Mouse (Mus musculus) kidney, embryonic 14.5 days (tissue): ENCODE measurements around the gene Ctcf. TPM values are rescaled to one million over a fixed set of nuclear protein-coding genes. Genes with fewer than 3 reads are reported as not detected.
A peak's percentile ranks its signal among the peaks of the same experiment; 100 is the strongest.

Experiments
- ATAC-seq: fragments of 200-750 bp; cut with Nextera tagmentation; 2 replicates; pipeline ENCODE4 v1.8.0; 2017; ENCODE audit warnings: moderate number of reproducible peaks, mild to moderate bottlenecking, moderate TSS enrichment, moderate library complexity; ENCODE audit not compliant: low FRiP score, low TSS enrichment
- H3K27ac ChIP-seq: fragments of 300-500 bp; sonication (generic); 2 replicates; pipeline ENCODE4 v1.5.1; 2014; ENCODE audit warnings: low read depth, mild to moderate bottlenecking, low read length, moderate library complexity, mixed read lengths
- H3K27me3 ChIP-seq: fragments of 300-500 bp; sonication (generic); 2 replicates; pipeline ENCODE4 v1.6.1; 2014; ENCODE audit warnings: mild to moderate bottlenecking, low read length; ENCODE audit not compliant: control insufficient read depth, insufficient read depth
- H3K36me3 ChIP-seq: fragments of 300-500 bp; sonication (generic); 2 replicates; pipeline ENCODE4 v1.6.1; 2014; ENCODE audit warnings: low read length, mixed read lengths; ENCODE audit not compliant: control insufficient read depth, insufficient read depth
- H3K4me1 ChIP-seq: fragments of 300-500 bp; sonication (generic); 2 replicates; pipeline ENCODE4 v1.6.1; 2014; ENCODE audit warnings: low read length, mixed read lengths; ENCODE audit not compliant: control insufficient read depth, insufficient read depth
- H3K4me2 ChIP-seq: fragments of 300-500 bp; sonication (generic); replicated peaks from 2 replicates; pipeline ENCODE4 v1.6.1; 2014; ENCODE audit warnings: low read depth, mild to moderate bottlenecking, low read length
- H3K4me3 ChIP-seq: fragments of 300-500 bp; sonication (generic); 2 replicates; pipeline ENCODE4 v1.5.1; 2014; ENCODE audit warnings: mild to moderate bottlenecking, low read length
- H3K9ac ChIP-seq: fragments of 300-500 bp; sonication (generic); 2 replicates; pipeline ENCODE4 v1.6.1; 2014; ENCODE audit warnings: low read depth, mild to moderate bottlenecking, low read length, moderate library complexity
- H3K9me3 ChIP-seq: fragments of 300-500 bp; sonication (generic); 2 replicates; pipeline ENCODE4 v1.6.1; 2016; ENCODE audit warnings: low read length; ENCODE audit not compliant: control insufficient read depth
- WGBS: fragments of 180-500 bp; shearing (Covaris S2); extraction: QIAGEN DNeasy Blood & Tissue Kit; methylation state at CpG from one replicate; pipeline ENCODE4 v1.1.7; 2014; 5-methylcytosine and 5-hydroxymethylcytosine counted together
- polyA plus RNA-seq: library from polyadenylated mRNA; unstranded; fragments of >200 nt; fragmentation: Nextera tagmentation; extraction: Ambion mirVana; gene quantifications from 2 replicates; pipeline ENCODE4 v1.2.1, GENCODE M21; 2014

Ctcf gene
- polyA plus RNA-seq, 1 experiment from 2014 or later: 139 TPM

DNA sequence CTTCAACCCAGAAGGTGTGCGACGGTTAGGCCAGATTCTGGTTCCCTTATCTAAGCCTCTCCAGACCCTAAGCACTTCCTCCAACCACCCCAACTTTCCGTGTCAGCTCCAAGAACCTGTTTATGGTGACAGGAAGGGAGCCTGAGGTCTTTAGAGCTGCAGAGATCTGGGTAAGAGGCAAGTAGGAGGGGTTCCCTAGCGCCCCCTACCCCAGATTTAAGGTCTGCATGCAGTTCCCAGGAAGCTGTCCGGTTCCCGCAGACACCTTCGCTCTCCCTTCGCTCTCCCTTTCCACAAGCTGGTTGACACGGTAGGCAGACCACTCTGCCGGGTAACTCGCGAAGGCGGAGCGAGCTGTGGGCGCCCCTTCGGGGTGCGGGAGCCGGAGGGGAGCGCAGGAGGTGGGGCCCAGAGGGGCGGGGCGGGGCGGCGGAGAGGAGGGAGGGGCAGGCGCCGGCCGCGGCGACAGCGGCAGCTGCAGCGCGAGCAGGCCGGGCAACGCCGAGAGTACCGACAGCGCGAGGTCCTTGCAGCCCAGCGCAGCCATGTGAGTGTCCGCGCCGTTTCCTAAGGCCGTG lies 31.5 kb upstream of the Ctcf start, which contains the start of gene Ripor1:
Ripor1 (plus strand) TSS at position 452 of the 578 bp plus-strand sequence.
- Histone ChIP-seq H3K27ac (peak within 1 kb of the TSS; percentile 88), H3K9me3 (no peaks in the 10 kb centered on the region), H3K4me1 (peaks cover 18% of the 10 kb centered on the region), H3K4me2 (peak within 1 kb of the TSS; percentile 58), H3K4me3 (peak within 1 kb of the TSS; percentile 73), H3K27me3 (no peaks in the 10 kb centered on the region), H3K9ac (peak within 1 kb of the TSS; percentile 86), H3K36me3 (no peaks in the 10 kb centered on the region)
- ATAC-seq: peak; percentile 76
- under 1% methylated on average over 38 of the region's 42 CpGs for WGBS

DNA sequence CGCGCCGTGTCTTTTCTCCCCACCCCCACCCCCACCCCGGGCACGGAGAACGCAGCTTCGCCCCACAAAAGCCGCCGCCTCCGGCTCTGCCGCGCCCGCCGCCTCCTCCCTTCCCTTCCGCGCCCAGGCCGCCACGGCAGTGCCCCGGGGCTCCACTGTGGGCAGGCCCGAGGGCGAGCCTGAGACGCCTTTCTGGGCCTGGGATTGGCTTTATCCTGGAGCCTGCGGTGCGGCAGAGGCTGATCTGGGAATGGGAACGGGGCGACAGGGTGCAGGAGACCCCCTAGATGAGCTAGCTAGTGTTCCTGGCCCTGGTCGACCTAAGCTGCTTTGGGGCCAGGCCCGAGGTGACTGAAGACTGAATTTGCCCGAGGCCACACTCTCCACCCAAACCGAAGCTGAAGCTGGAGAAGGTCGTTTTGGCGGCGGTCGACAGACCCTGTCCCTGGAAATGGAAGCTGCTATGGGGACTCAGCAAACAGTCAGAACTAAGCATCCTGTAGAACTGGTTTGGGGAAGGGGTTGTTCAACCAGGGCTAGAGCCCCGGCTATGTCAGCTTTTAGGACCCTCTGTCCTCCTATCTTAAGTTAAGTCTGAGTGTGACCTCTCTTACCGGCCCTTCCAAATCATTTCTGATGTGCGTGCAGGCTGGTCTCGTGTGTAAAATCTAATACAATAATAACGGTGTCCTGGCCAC lies 30.7 kb upstream of the Ctcf start:
- Histone ChIP-seq H3K4me3 (peak overlapping the region; percentile 73), H3K27me3 (no peaks in the 10 kb centered on the region), H3K27ac (peak overlapping the region; percentile 88), H3K9me3 (no peaks in the 10 kb centered on the region), H3K36me3 (no peaks in the 10 kb centered on the region), H3K4me1 (peaks cover 18% of the 10 kb centered on the region), H3K9ac (peak overlapping the region; percentile 86), H3K4me2 (peak overlapping the region; percentile 58)
- WGBS: 1% methylated on average over 33 of the region's 39 CpGs
- peak; percentile 41 for ATAC-seq

DNA sequence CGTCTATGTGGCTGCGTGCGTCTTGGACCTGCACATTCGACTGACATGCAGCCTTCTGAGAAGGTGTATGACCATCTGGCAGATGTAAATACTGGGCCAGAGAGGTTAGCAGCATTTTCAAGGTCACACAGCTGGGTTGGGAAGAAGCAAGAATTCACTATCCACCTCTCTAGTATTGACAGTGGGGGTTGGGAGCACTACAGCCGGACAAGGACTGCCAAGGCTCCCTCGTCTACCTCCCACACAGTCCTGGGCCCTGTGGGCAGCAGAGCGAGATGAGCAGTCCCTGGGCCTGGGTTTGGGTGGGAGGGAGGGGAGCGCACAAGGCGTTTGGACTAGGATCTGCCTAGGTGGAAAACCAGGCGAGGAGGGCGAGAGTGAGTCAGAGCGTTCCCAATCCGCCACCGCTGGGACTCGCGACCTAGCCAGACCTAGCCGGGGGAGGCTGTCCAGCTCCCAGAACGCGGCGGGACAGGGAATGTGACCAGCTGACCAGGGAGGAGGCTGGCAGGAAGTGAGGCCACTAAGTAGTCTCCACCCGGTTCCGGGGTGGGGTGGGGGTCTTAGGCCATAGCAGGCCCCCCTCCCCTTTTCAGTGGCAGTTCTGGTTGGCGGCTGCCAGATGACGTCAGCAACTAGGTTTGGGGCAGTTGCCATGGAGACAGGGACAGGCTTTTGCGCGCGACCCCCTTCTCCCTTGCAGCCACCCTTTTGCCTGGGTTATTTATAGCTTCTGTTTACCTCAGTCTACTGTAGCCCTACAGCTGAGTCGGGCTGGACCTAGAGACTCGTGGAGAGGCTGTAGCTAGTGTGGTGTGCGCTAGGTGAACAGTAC lies 30.0 kb upstream of the Ctcf start:
- peak overlapping the region; percentile 73 for H3K4me3 ChIP-seq
- ATAC-seq: peak; percentile 85
- 2% methylated on average over 30 of the region's 30 CpGs for WGBS
- H3K27me3 ChIP-seq: no peaks in the 10 kb centered on the region
- H3K9me3 ChIP-seq: no peaks in the 10 kb centered on the region
- no peaks in the 10 kb centered on the region for H3K36me3 ChIP-seq
- H3K27ac ChIP-seq: peak overlapping the region; percentile 88
- H3K4me2 ChIP-seq: peak overlapping the region; percentile 58
- peaks cover 18% of the 10 kb centered on the region for H3K4me1 ChIP-seq
- H3K9ac ChIP-seq: peak overlapping the region; percentile 86

DNA sequence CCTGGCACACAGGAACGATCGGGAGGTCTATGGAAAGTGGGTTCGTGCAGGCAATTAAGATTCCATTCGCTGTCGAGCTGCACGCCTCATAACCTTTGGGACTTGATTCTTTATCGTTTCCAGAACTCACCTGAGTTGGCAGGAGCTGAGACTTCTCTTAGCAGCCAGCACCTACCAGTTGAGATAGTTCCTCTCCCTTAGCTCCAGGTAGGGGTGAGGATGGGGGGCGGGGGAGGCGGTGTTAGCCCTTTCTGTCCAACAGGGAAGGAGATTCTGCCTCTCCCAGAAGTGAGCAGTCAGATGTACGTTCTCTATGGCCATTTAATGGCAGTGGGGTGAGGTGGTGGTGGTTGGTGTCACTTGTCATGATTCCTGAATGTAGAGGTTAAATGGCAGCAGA lies 29.3 kb upstream of the Ctcf start:
- H3K9me3 ChIP-seq: no peaks in the 10 kb centered on the region
- peaks cover 18% of the 10 kb centered on the region for H3K4me1 ChIP-seq
- H3K9ac ChIP-seq: peak overlapping the region; percentile 86
- no peaks in the 10 kb centered on the region for H3K36me3 ChIP-seq
- H3K27me3 ChIP-seq: no peaks in the 10 kb centered on the region
- H3K4me3 ChIP-seq: peak overlapping the region; percentile 73
- WGBS: 4% methylated on average over 10 of the region's 10 CpGs
- 0 out of 2 replicates have a peak, but pooled peaks have one; percentile 0 for ATAC-seq
- H3K27ac ChIP-seq: peak overlapping the region; percentile 88
- peak overlapping the region; percentile 58 for H3K4me2 ChIP-seq

DNA sequence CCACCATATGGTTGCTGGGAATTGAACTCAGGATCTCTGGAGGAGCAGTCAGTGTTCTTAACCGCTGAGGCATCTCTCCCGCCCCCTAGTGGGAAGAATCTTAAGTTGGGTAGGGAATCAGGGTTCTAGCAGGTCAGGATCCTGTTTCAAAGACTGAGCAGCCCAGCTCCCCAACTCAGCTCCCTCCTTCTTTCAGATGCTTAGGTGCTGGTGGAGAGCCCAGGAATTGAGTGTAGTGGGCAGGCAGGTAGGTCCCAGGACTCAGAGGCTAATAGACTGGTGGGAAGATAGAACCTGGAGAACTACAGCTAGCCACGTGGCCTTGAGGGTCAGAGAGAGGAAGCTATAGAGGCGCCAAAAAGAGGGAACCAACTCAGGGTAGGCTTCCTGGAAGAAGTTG lies 28.7 kb upstream of the Ctcf start:
- H3K9me3 ChIP-seq: no peaks in the 10 kb centered on the region
- H3K4me1 ChIP-seq: peaks cover 19% of the 10 kb centered on the region
- no peak overlapping the region for H3K9ac ChIP-seq
- no peaks in the 10 kb centered on the region for H3K27me3 ChIP-seq
- no peak overlapping the region for H3K4me2 ChIP-seq
- no peak for ATAC-seq
- 30% methylated on average over 4 of the region's 4 CpGs for WGBS
- H3K27ac ChIP-seq: no peak overlapping the region
- 0 out of 2 replicates have a peak overlapping the region, but pooled peaks have one; percentile 73 for H3K4me3 ChIP-seq
- no peaks in the 10 kb centered on the region for H3K36me3 ChIP-seq

DNA sequence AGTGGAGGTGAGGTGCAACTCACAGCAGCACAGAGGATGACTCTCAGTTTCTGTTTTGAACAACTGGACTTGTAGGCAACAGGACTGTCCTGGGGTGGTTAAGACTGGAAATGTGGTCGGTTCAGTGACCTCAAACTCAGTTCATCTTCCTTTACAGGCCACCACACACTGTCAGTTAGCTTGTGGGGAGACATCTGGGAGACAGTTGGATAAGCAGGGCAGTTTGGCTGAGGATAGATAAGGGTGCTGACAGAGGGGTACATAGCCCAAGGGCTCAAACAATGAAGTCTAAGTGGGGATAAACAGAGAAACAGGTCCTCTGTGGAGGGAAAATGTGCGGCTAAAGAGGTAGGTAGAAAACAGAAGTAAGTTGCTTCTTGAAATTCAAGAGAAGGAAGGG lies 27.0 kb upstream of the Ctcf start:
- Histone ChIP-seq H3K4me1 (peaks cover 27% of the 10 kb centered on the region), H3K4me2 (no peak overlapping the region), H3K9ac (no peak overlapping the region), H3K4me3 (no peak overlapping the region), H3K27me3 (no peaks in the 10 kb centered on the region), H3K36me3 (no peaks in the 10 kb centered on the region), H3K9me3 (no peaks in the 10 kb centered on the region), H3K27ac (no peak overlapping the region)
- no peak for ATAC-seq
- 69% methylated on average over 2 of the region's 2 CpGs for WGBS

DNA sequence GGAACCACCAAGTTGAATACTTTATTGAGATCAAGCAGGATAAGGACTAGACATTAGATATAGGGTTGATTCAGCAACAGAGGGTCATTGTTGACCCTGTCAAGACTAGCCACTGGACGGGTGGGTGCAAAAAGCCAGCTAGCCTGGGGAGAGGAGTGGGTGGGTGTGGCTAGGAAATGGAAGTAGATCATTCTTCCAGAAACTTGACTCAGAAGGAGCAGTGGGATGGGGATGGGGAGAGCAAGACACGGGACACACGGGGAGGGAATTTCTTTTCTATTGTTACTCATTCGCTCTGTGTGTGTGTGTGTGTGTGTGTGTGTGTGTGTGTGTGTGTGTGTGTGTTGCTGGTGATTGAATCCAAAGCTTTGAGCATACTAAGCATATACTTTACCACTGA lies 26.6 kb upstream of the Ctcf start:
- Histone ChIP-seq H3K9ac (no peak overlapping the region), H3K27me3 (no peaks in the 10 kb centered on the region), H3K36me3 (peaks cover under 1% of the 10 kb centered on the region), H3K4me2 (no peak overlapping the region), H3K9me3 (no peaks in the 10 kb centered on the region), H3K4me3 (no peak overlapping the region), H3K27ac (no peak overlapping the region), H3K4me1 (peaks cover 31% of the 10 kb centered on the region)
- no peak for ATAC-seq
- WGBS: 45% methylated on average over 4 of the region's 4 CpGs

DNA sequence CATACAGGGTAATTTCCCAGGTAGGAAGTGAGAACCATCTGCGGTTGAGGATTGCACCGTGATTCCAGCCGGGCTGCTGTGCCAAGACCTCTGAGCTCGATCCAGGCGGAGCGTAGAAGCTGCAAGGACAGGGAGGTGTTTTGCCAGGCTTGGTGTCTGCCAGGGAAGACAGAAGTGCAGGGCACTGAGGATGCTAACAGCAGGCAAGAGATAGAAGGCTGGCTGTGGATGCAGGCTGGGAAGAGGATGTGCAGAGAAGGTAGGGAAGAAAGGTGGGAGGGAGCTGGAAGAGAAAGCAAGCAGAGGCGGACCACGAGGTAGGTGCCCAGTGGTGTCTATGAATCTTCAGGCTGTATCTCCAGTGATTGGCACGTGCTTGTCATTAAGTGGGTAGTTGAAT lies 24.5 kb upstream of the Ctcf start:
- Histone ChIP-seq H3K27ac (no peak overlapping the region), H3K4me1 (peaks cover 32% of the 10 kb centered on the region), H3K9ac (no peak overlapping the region), H3K4me3 (no peak overlapping the region), H3K9me3 (no peaks in the 10 kb centered on the region), H3K27me3 (no peaks in the 10 kb centered on the region), H3K4me2 (no peak overlapping the region), H3K36me3 (peaks cover 19% of the 10 kb centered on the region)
- WGBS: 87% methylated on average over 9 of the region's 9 CpGs
- no peak for ATAC-seq
